Mouse (Mus musculus) stomach, embryonic 16.5 days (tissue): ENCODE results near the gene Tmem106c. TPM values are rescaled to one million over a fixed set of nuclear protein-coding genes. Genes with fewer than 3 reads are reported as not detected.

Experiments used
- ATAC-seq: fragments of 200-750 bp; cut with Nextera tagmentation; 2 replicates; pipeline ENCODE4 v1.8.0; 2017; ENCODE audit warnings: moderate number of reproducible peaks, moderate TSS enrichment; ENCODE audit not compliant: insufficient read depth, low FRiP score
- H3K27ac ChIP-seq: fragments of 300-500 bp; sonication (generic); 2 replicates; pipeline ENCODE4 v1.5.1; 2014; ENCODE audit warnings: low read length
- H3K27me3 ChIP-seq: fragments of 300-500 bp; sonication (generic); 2 replicates; pipeline ENCODE4 v1.6.1; 2014; ENCODE audit warnings: low read length, control low read depth, mixed read lengths; ENCODE audit not compliant: control insufficient read depth, insufficient read depth
- H3K36me3 ChIP-seq: fragments of 300-500 bp; sonication (generic); 2 replicates; pipeline ENCODE4 v1.6.1; 2014; ENCODE audit warnings: low read length; ENCODE audit not compliant: control insufficient read depth, insufficient read depth
- H3K4me1 ChIP-seq: fragments of 300-500 bp; sonication (generic); 2 replicates; pipeline ENCODE4 v1.6.1; 2014; ENCODE audit warnings: low read length, control low read depth, mixed read lengths; ENCODE audit not compliant: control insufficient read depth, insufficient read depth
- H3K4me2 ChIP-seq: fragments of 300-500 bp; sonication (generic); 2 replicates; pipeline ENCODE4 v1.6.1; 2014; ENCODE audit warnings: low read depth, low read length, mixed read lengths
- H3K4me3 ChIP-seq: fragments of 300-500 bp; sonication (generic); replicated peaks from 2 replicates; pipeline ENCODE4 v1.5.1; 2014; ENCODE audit warnings: mild to moderate bottlenecking, low read length
- H3K9ac ChIP-seq: fragments of 300-500 bp; sonication (generic); 2 replicates; pipeline ENCODE4 v1.6.1; 2014; ENCODE audit warnings: low read length
- H3K9me3 ChIP-seq: fragments of 300-500 bp; sonication (generic); replicated peaks from 2 replicates; pipeline ENCODE4 v1.6.1; 2016; ENCODE audit warnings: low read length, control low read depth; ENCODE audit not compliant: control insufficient read depth
- WGBS: fragments of 180-500 bp; shearing (Covaris S2); extraction: QIAGEN DNeasy Blood & Tissue Kit; methylation state at CpG from one replicate; pipeline ENCODE4 v1.1.7; 2014; 5-methylcytosine and 5-hydroxymethylcytosine counted together
- polyA plus RNA-seq: library from polyadenylated mRNA; unstranded; fragments of >200 nt; fragmentation: Nextera tagmentation; extraction: Ambion mirVana; gene quantifications from 2 replicates; pipeline ENCODE4 v1.2.1, GENCODE M21; 2015

Gene Tmem106c
- polyA plus RNA-seq, 1 experiment from 2014 or later = 43.1 TPM

GRCm38 (mm10) chr15:97963329-97963988 is 541 bp upstream of the Tmem106c start:
- no peaks in the 10 kb centered on the region for H3K27me3 ChIP-seq
- H3K4me2 ChIP-seq = peak overlapping the region; percentile 83
- no peak for ATAC-seq
- peak overlapping the region; percentile 85 for H3K9ac ChIP-seq
- peak overlapping the region; percentile 69 for H3K4me3 ChIP-seq
- no peaks in the 10 kb centered on the region for H3K36me3 ChIP-seq
- peak overlapping the region; percentile 36; the same call in 1 of the 2 replicates for H3K27ac ChIP-seq
- H3K9me3 ChIP-seq = no peaks in the 10 kb centered on the region
- WGBS = 7% methylated on average over 13 of the region's 13 CpGs
- H3K4me1 ChIP-seq = no peaks in the 10 kb centered on the region

GRCm38 (mm10) chr15:97964836-97965187 is 812 bp downstream of the Tmem106c start:
- Histone ChIP-seq H3K27ac (no peak overlapping the region; the same call in 1 of the 2 replicates), H3K9me3 (no peaks in the 10 kb centered on the region), H3K4me1 (no peaks in the 10 kb centered on the region), H3K9ac (peak overlapping the region; percentile 85), H3K36me3 (no peaks in the 10 kb centered on the region), H3K4me2 (peak overlapping the region; percentile 83), H3K4me3 (peak overlapping the region; percentile 69), H3K27me3 (no peaks in the 10 kb centered on the region)
- no peak for ATAC-seq
- 25% methylated on average over 7 of the region's 7 CpGs for WGBS

- Histone ChIP-seq H3K9me3 (no peaks in the 10 kb centered on the region), H3K36me3 (no peaks in the 10 kb centered on the region), H3K27me3 (no peaks in the 10 kb centered on the region), H3K27ac (no peak overlapping the region), H3K4me1 (no peaks in the 10 kb centered on the region), H3K4me3 (no peak overlapping the region), H3K9ac (no peak overlapping the region), H3K4me2 (no peak overlapping the region)
- no peak for ATAC-seq
- 64% methylated on average over 17 of the region's 17 CpGs for WGBS
These were observed 1.5 kb downstream of the Tmem106c start for GRCm38 (mm10) chr15:97965311-97966045.

- no peak for ATAC-seq
- Histone ChIP-seq H3K4me3 (no peak overlapping the region), H3K27ac (no peak overlapping the region), H3K9me3 (no peaks in the 10 kb centered on the region), H3K27me3 (no peaks in the 10 kb centered on the region), H3K4me1 (no peaks in the 10 kb centered on the region), H3K9ac (no peak overlapping the region), H3K36me3 (no peaks in the 10 kb centered on the region), H3K4me2 (no peak overlapping the region)
- 49% methylated on average over 6 of the region's 6 CpGs for WGBS
These were observed 6.3 kb downstream of the Tmem106c start for GRCm38 (mm10) chr15:97970299-97970698.

GRCm38 (mm10) chr15:97972580-97972979 is 8.6 kb downstream of the Tmem106c start:
- no peak for ATAC-seq
- Histone ChIP-seq H3K36me3 (no peaks in the 10 kb centered on the region), H3K27me3 (no peaks in the 10 kb centered on the region), H3K9me3 (no peaks in the 10 kb centered on the region), H3K4me3 (no peak overlapping the region), H3K4me2 (no peak overlapping the region), H3K27ac (no peak overlapping the region), H3K4me1 (no peaks in the 10 kb centered on the region), H3K9ac (no peak overlapping the region)
- 85% methylated on average over 6 of the region's 6 CpGs for WGBS

GRCm38 (mm10) chr15:97973248-97974005 is 9.4 kb downstream of the Tmem106c start:
- no peaks in the 10 kb centered on the region for H3K36me3 ChIP-seq
- no peak overlapping the region for H3K27ac ChIP-seq
- H3K27me3 ChIP-seq = no peaks in the 10 kb centered on the region
- 39% methylated on average over 11 of the region's 11 CpGs for WGBS
- H3K9ac ChIP-seq = no peak overlapping the region
- H3K9me3 ChIP-seq = no peaks in the 10 kb centered on the region; the same call in 1 of the 2 replicates
- H3K4me3 ChIP-seq = no peak overlapping the region
- H3K4me2 ChIP-seq = no peak overlapping the region
- ATAC-seq = no peak
- no peaks in the 10 kb centered on the region for H3K4me1 ChIP-seq

- Histone ChIP-seq H3K4me3 (no peak overlapping the region), H3K27ac (no peak overlapping the region), H3K27me3 (no peaks in the 10 kb centered on the region), H3K4me2 (no peak overlapping the region), H3K9me3 (peaks cover 9% of the 10 kb centered on the region), H3K36me3 (no peaks in the 10 kb centered on the region), H3K4me1 (no peaks in the 10 kb centered on the region), H3K9ac (no peak overlapping the region)
- no peak for ATAC-seq
- WGBS = 75% methylated on average over 6 of the region's 6 CpGs
These were observed 17.6 kb downstream of the Tmem106c start for GRCm38 (mm10) chr15:97981560-97981959.

- peaks cover 11% of the 10 kb centered on the region for H3K4me1 ChIP-seq
- no peak for ATAC-seq
- 42% methylated on average over 1 of the region's 1 CpGs for WGBS
These were observed 25.5 kb downstream of the Tmem106c start for GRCm38 (mm10) chr15:97989544-97989943.

GRCm38 (mm10) chr15:97990124-97990523 is 26.1 kb downstream of the Tmem106c start:
- Histone ChIP-seq H3K36me3 (no peaks in the 10 kb centered on the region), H3K27me3 (0 out of 2 replicates have a peak, but pooled peaks cover 3% of the 10 kb centered on the region), H3K9ac (no peak overlapping the region; the same call in 1 of the 2 replicates), H3K4me3 (no peak overlapping the region), H3K27ac (no peak overlapping the region), H3K9me3 (no peaks in the 10 kb centered on the region), H3K4me2 (no peak overlapping the region), H3K4me1 (peaks cover 11% of the 10 kb centered on the region)
- ATAC-seq = no peak
- WGBS = 5% methylated on average over 6 of the region's 6 CpGs

More at GRCm38 (mm10) chr15:97989544-97989943, 25.5 kb downstream of the Tmem106c start:
- Histone ChIP-seq H3K27me3 (0 out of 2 replicates have a peak, but pooled peaks cover 3% of the 10 kb centered on the region), H3K27ac (no peak overlapping the region), H3K4me3 (no peak overlapping the region), H3K4me2 (no peak overlapping the region), H3K9me3 (no peaks in the 10 kb centered on the region), H3K9ac (no peak overlapping the region), H3K36me3 (no peaks in the 10 kb centered on the region)
